Mouse (Mus musculus): ENCODE results near the gene Hnrnpu.
"Not testable (repeated sequence)": the region's sequence is repeated elsewhere in the genome, so short reads cannot be mapped to it uniquely, and the experiment has no call there.

The Hnrnpu gene

GRCm38 (mm10) chr1:178310128-178310527 is 27.5 kb downstream of the Hnrnpu start:
- peak; percentile 37 for DNase-seq (ENCODE audit: low read depth)

- DNase-seq (ENCODE audit: low read depth) = no peak
These were observed 28.1 kb downstream of the Hnrnpu start for GRCm38 (mm10) chr1:178309487-178309886.

DNA sequence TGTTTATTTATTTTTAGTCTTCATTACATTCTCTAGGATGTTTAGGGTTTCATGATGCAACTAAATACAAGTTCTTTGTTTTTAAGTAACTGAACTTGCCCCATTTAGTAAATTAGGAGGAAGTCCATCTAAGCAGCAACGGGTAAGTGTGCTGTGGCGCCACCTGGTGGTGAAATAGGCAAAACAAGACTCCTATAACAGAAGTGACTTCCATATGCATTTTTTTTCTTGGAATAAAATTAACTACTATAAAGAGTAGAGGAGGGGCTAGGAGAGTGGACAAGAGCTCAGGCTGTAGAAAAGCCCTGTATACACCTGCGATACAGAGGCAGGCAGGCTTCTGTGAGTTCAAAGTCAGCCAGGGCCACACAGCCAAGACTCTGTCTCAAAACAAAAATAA is 34.2 kb downstream of the Hnrnpu start:
- peak; percentile 84 for DNase-seq (ENCODE audit: low read depth)

DNA sequence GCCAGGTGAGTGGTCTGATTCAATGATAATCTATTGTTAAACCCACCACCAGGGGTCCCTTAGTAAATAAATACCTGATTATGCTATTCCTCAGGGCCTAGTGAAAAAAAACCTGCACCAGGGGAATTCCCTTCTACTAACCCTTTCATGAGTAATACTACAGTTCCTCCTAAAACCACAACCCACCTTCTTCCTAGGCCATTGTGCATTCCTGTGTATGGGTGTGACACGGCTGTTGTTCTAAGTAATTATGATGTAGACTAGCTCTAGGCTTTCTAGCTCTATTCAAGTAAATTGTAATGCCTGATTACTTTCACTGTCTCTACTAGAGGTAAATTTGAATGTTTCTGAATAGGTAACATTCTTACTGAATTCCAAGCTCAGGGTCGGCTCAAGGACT is 36.3 kb downstream of the Hnrnpu start:
- DNase-seq (ENCODE audit: low read depth) = not testable (repeated sequence)

- no peak for DNase-seq (ENCODE audit: low read depth)
These were observed 43.5 kb downstream of the Hnrnpu start for GRCm38 (mm10) chr1:178294051-178294450.

- no peak for DNase-seq (ENCODE audit: low read depth)
These were observed 45.9 kb downstream of the Hnrnpu start for GRCm38 (mm10) chr1:178291716-178292115.

GRCm38 (mm10) chr1:178287601-178288176 is 49.9 kb downstream of the Hnrnpu start:
- no peak for DNase-seq (ENCODE audit: low read depth)

GRCm38 (mm10) chr1:178283946-178284720 is 53.5 kb downstream of the Hnrnpu start:
- no peak for DNase-seq (ENCODE audit: low read depth)

- DNase-seq (ENCODE audit: low read depth) = not testable (repeated sequence)
These were observed 54.3 kb downstream of the Hnrnpu start for GRCm38 (mm10) chr1:178283314-178283713.

GRCm38 (mm10) chr1:178276054-178276911 is 61.3 kb downstream of the Hnrnpu start:
- peak; percentile 23 for DNase-seq (ENCODE audit: low read depth)

DNA sequence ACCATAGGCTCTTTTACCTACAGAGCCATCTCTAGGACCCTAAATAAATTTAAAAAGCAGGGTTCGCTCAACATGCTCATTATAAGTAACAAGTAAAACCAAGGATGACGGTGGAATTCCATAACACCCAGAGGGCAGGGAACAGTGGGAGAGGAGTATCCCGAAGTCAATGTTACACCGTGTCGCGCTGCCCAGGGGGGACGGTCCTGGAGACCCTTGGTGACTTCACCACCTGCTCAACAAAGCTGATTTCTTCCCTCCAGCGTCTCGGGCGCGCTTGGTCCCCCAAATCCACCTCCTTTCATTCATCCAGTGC is 61.9 kb downstream of the Hnrnpu start:
- no peak for DNase-seq (ENCODE audit: low read depth)

GRCm38 (mm10) chr1:178275174-178275730 is 62.3 kb downstream of the Hnrnpu start:
- DNase-seq (ENCODE audit: low read depth) = no peak
